13 mouse cellular contexts compared by ENCODE assay signal in genomic region chr16:37807269-37807668, GRCm38 (mm10). TPM values are rescaled to one million over a fixed set of nuclear protein-coding genes. Genes with fewer than 3 reads are reported as not detected.
A peak's percentile ranks its signal among the peaks of the same experiment; 100 is the strongest.
DNase-seq lines count a peak whose midpoint lies in the region; ATAC-seq and TF ChIP-seq lines count a peak whose summit lies in the region.
"Had no signal": no experiment of that assay in that cellular context is flagged by ENCODE, and none has a peak within 500 bp of the region (broad histone marks: within the 10 kb centered on the region; RNA-seq: fewer than 3 reads in every experiment).

No protein-coding gene starts in this region.

- H3K4me1 ChIP-seq in kidney, postnatal 0 days (replicated peaks; ENCODE audit: insufficient read depth, low read length): peaks cover 21% of the 10 kb centered on the region
- H3K4me1 ChIP-seq in kidney, adult 2 months (ENCODE audit: control insufficient read depth, insufficient read depth, low read length): peaks cover 9% of the 10 kb centered on the region
- no peaks in the 10 kb centered on the region for H3K4me1 ChIP-seq in embryonic facial prominence, embryonic 11.5 days (ENCODE audit: control insufficient read depth, insufficient read depth, low read length)
- H3K4me1 ChIP-seq: liver, embryonic 13.5 days had no signal

- H3K36me3 ChIP-seq in kidney, postnatal 0 days (ENCODE audit: insufficient read depth, low read length): peaks cover 8% of the 10 kb centered on the region
- no peaks in the 10 kb centered on the region for H3K36me3 ChIP-seq in kidney, adult 2 months (ENCODE audit: control insufficient read depth, insufficient read depth, low read length)
- H3K36me3 ChIP-seq in embryonic facial prominence, embryonic 11.5 days (replicated peaks; ENCODE audit: control insufficient read depth, insufficient read depth, low read depth, low read length): no peaks in the 10 kb centered on the region; the same call in 1 of the 2 replicates
- H3K36me3 ChIP-seq: liver, embryonic 13.5 days had no signal

- DNase-seq in heart, adult 11 months: peak; percentile 85
- no peak for DNase-seq in heart, adult 18-20 months
- DNase-seq in kidney, postnatal 0 days (ENCODE audit: low spot score): no peak
- DNase-seq in kidney, adult 2 months: no peak
- peak; percentile 38 for DNase-seq in embryonic facial prominence, embryonic 11.5 days (ENCODE audit: low spot score)
- peak; percentile 50 for DNase-seq in skeletal muscle tissue, adult 2 months (ENCODE audit: low read depth, low spot score)
- DNase-seq in embryo, embryonic 10.5 days (ENCODE audit: low spot score): no peak
- DNase-seq: cerebellum, adult 2 months; liver, embryonic 13.5 days; right cerebral cortex, postnatal 4 days; thymus, adult 2 months had no signal

- no peak overlapping the region for H3K4me2 ChIP-seq in kidney, postnatal 0 days (ENCODE audit: low read length)
- no peak overlapping the region for H3K4me2 ChIP-seq in embryonic facial prominence, embryonic 11.5 days (ENCODE audit: low read depth, low read length)
- H3K4me2 ChIP-seq: liver, embryonic 13.5 days had no signal

- no peak for ATAC-seq in kidney, postnatal 0 days (replicated peaks; ENCODE audit: low FRiP score, low read depth)
- ATAC-seq in embryonic facial prominence, embryonic 11.5 days (replicated peaks; ENCODE audit: insufficient number of reproducible peaks, low FRiP score, low TSS enrichment, low read depth): no peak

- TF ChIP-seq CTCF in kidney, postnatal 0 days (IDR thresholded peaks at IDR 0.05; ENCODE audit: low read depth): peak; percentile 26; the same call in 1 of the 2 replicates
- TF ChIP-seq CTCF in kidney, adult 2 months (conservative IDR thresholded peaks at IDR 0.05; ENCODE audit: insufficient read depth, insufficient read length, low read depth, low read length): no peak

- no peaks in the 10 kb centered on the region for H3K27me3 ChIP-seq in kidney, postnatal 0 days (ENCODE audit: insufficient read depth, low read length)
- no peaks in the 10 kb centered on the region for H3K27me3 ChIP-seq in kidney, adult 2 months (replicated peaks; ENCODE audit: control insufficient read depth, insufficient read depth, low read length)
- H3K27me3 ChIP-seq in embryonic facial prominence, embryonic 11.5 days (ENCODE audit: control insufficient read depth, insufficient read depth, low read length): no peaks in the 10 kb centered on the region
- H3K27me3 ChIP-seq: liver, embryonic 13.5 days had no signal

- no peaks in the 10 kb centered on the region for H3K9me3 ChIP-seq in kidney, postnatal 0 days (replicated peaks; ENCODE audit: low read length)
- H3K9me3 ChIP-seq in embryonic facial prominence, embryonic 11.5 days (replicated peaks; ENCODE audit: control insufficient read depth, low read length): peaks cover 4% of the 10 kb centered on the region; the same call in 1 of the 2 replicates
- H3K9me3 ChIP-seq: liver, embryonic 13.5 days had no signal

- H3K9ac ChIP-seq in kidney, postnatal 0 days (ENCODE audit: low read depth, low read length): no peak overlapping the region
- H3K9ac ChIP-seq in embryonic facial prominence, embryonic 11.5 days (replicated peaks; ENCODE audit: low read length): no peak overlapping the region
- H3K9ac ChIP-seq: liver, embryonic 13.5 days had no signal

- H3K27ac ChIP-seq in kidney, postnatal 0 days: peak overlapping the region; percentile 36; the same call in 1 of the 2 replicates
- no peak overlapping the region for H3K27ac ChIP-seq in kidney, adult 2 months (ENCODE audit: insufficient read depth, low read depth, low read length)
- H3K27ac ChIP-seq in embryonic facial prominence, embryonic 11.5 days (replicated peaks; ENCODE audit: low read depth, low read length): no peak overlapping the region
- H3K27ac ChIP-seq: liver, embryonic 13.5 days had no signal

- WGBS in kidney, postnatal 0 days: 77% methylated on average over 8 of the region's 8 CpGs
- WGBS in kidney, adult 2 months: 83% methylated on average over 8 of the region's 8 CpGs
- WGBS in embryonic facial prominence, embryonic 11.5 days: 60% methylated on average over 8 of the region's 8 CpGs

- TF ChIP-seq POLR2A in kidney, adult 2 months (IDR thresholded peaks at IDR 0.05; ENCODE audit: low read depth, low read length): no peak

- no peak overlapping the region for H3K4me3 ChIP-seq in kidney, postnatal 0 days (replicated peaks; ENCODE audit: low read depth, low read length)
- H3K4me3 ChIP-seq in kidney, adult 2 months (ENCODE audit: insufficient read depth, low read depth, low read length): no peak overlapping the region
- H3K4me3 ChIP-seq in embryonic facial prominence, embryonic 11.5 days (ENCODE audit: low read depth, low read length): no peak overlapping the region
- H3K4me3 ChIP-seq: layer of hippocampus, adult 2 months; liver, embryonic 13.5 days had no signal

RNA-seq across cellular contexts. Expression of gene Fstl1, which starts 30.6 kb away (rescaled TPM):
- 10 to 100 TPM; 41.3 to 41.9 TPM for total RNA-seq in heart, adult 18-20 months (2021)
- polyA plus RNA-seq in kidney, postnatal 0 days (2015; fragmentation: Nextera tagmentation; extraction: Ambion mirVana): 641 and 681 TPM in 2 replicates
- polyA plus RNA-seq in kidney, adult 2 months (2012; rRNA removed): 21.3 and 25.8 TPM in 2 replicates
- 350 and 367 TPM in 2 replicates for polyA plus RNA-seq in embryonic facial prominence, embryonic 11.5 days (2014; fragmentation: Nextera tagmentation; extraction: Ambion mirVana)

RNA-seq across cellular contexts. Expression of gene Gm36028, which starts 53.7 kb away (rescaled TPM):
- total RNA-seq in heart, adult 18-20 months (2021): 1 to 10 TPM in 1 of 2 experiments, under 1 TPM in 1; 0.99 to 1.5 TPM
- polyA plus RNA-seq in kidney, postnatal 0 days (2015; fragmentation: Nextera tagmentation; extraction: Ambion mirVana): 1.9 and 2.8 TPM in 2 replicates
- polyA plus RNA-seq in kidney, adult 2 months (2012; rRNA removed): 1.5 and 1.8 TPM in 2 replicates
- polyA plus RNA-seq in embryonic facial prominence, embryonic 11.5 days (2014; fragmentation: Nextera tagmentation; extraction: Ambion mirVana): 0.32 TPM in 1 of 2 replicates, not detected in the other
- total RNA-seq: ES-E14; layer of hippocampus, adult 2 months had no signal
- polyA plus RNA-seq: liver, embryonic 13.5 days had no signal

Comparison
In these comparisons a context has a peak if more than half of its experiments do, and no peak if none do; other contexts are left out.
1. DNase-seq: peak in heart, adult 11 months (single experiment), embryonic facial prominence, embryonic 11.5 days (single experiment) and skeletal muscle tissue, adult 2 months (single experiment); none in heart, adult 18-20 months (0 of 2), kidney, postnatal 0 days (single experiment), kidney, adult 2 months (single experiment) and embryo, embryonic 10.5 days (single experiment).
2. RNA of gene Fstl1, which starts 30.6 kb away (polyA plus RNA-seq): 641 to 681 TPM in kidney, postnatal 0 days and 350 to 367 TPM in embryonic facial prominence, embryonic 11.5 days; 21.3 to 25.8 TPM in kidney, adult 2 months; every median in the first group is over 10 times any median in the second.